Mouse (Mus musculus) intestine, embryonic 14.5 days (tissue): ENCODE measurements around the gene Cd81. TPM values are rescaled to one million over a fixed set of nuclear protein-coding genes. Genes with fewer than 3 reads are reported as not detected.

Experiments
- ATAC-seq: fragments of 200-750 bp; cut with Nextera tagmentation; replicated peaks from 2 replicates; pipeline ENCODE4 v1.8.0; 2017; ENCODE audit warnings: low read depth, moderate number of reproducible peaks, moderate TSS enrichment, moderate library complexity; ENCODE audit not compliant: low FRiP score, low TSS enrichment
- DNase-seq: peaks from one replicate; pipeline ENCODE4 v3.0.0-alpha.2; 2018; ENCODE audit warnings: low spot score
- H3K27ac ChIP-seq: fragments of 300-500 bp; sonication (generic); 2 replicates; pipeline ENCODE4 v1.5.1; 2014; ENCODE audit warnings: low read depth, mild to moderate bottlenecking, control low read depth
- H3K27me3 ChIP-seq: fragments of 300-500 bp; sonication (generic); replicated peaks from 2 replicates; pipeline ENCODE4 v1.6.1; 2014; ENCODE audit warnings: low read length, control low read depth; ENCODE audit not compliant: control insufficient read depth, insufficient read depth
- H3K36me3 ChIP-seq: fragments of 300-500 bp; sonication (generic); 2 replicates; pipeline ENCODE4 v1.6.1; 2014; ENCODE audit warnings: low read length, control low read depth; ENCODE audit not compliant: control insufficient read depth, insufficient read depth
- H3K4me1 ChIP-seq: fragments of 300-500 bp; sonication (generic); replicated peaks from 2 replicates; pipeline ENCODE4 v1.6.1; 2014; ENCODE audit warnings: low read length, control low read depth, mixed read lengths; ENCODE audit not compliant: control insufficient read depth, insufficient read depth
- H3K4me2 ChIP-seq: fragments of 300-500 bp; sonication (generic); 2 replicates; pipeline ENCODE4 v1.6.1; 2014; ENCODE audit warnings: low read length
- H3K4me3 ChIP-seq: fragments of 300-500 bp; sonication (generic); 2 replicates; pipeline ENCODE4 v1.5.1; 2014; ENCODE audit warnings: low read depth, low read length, control low read depth, mixed read lengths
- H3K9ac ChIP-seq: fragments of 300-500 bp; sonication (generic); 2 replicates; pipeline ENCODE4 v1.6.1; 2014; ENCODE audit warnings: mild to moderate bottlenecking, low read length
- H3K9me3 ChIP-seq: fragments of 300-500 bp; sonication (generic); 2 replicates; pipeline ENCODE4 v1.6.1; 2016; ENCODE audit warnings: low read length, control low read depth; ENCODE audit not compliant: control insufficient read depth
- WGBS: fragments of 180-500 bp; shearing (Covaris S2); extraction: QIAGEN DNeasy Blood & Tissue Kit; methylation state at CpG from one replicate; pipeline ENCODE4 v1.1.7; 2014; 5-methylcytosine and 5-hydroxymethylcytosine counted together
- polyA plus RNA-seq: library from polyadenylated mRNA; unstranded; fragments of >200 nt; fragmentation: Nextera tagmentation; extraction: Ambion mirVana; gene quantifications from 2 replicates; pipeline ENCODE4 v1.2.1, GENCODE M21; 2014

Gene Cd81
- polyA plus RNA-seq, 1 experiment from 2014 or later, result 457 TPM

GRCm38 (mm10) chr7:143082024-143082423 is 29.5 kb downstream of the Cd81 start:
- H3K4me2 ChIP-seq, result no peak overlapping the region
- H3K36me3 ChIP-seq, result peaks cover 22% of the 10 kb centered on the region
- 56% methylated on average over 6 of the region's 6 CpGs for WGBS
- H3K4me3 ChIP-seq, result no peak overlapping the region
- ATAC-seq, result no peak
- no peaks in the 10 kb centered on the region for H3K9me3 ChIP-seq
- H3K4me1 ChIP-seq, result 0 out of 2 replicates have a peak, but pooled peaks cover 2% of the 10 kb centered on the region
- no peak for DNase-seq
- H3K27me3 ChIP-seq, result no peaks in the 10 kb centered on the region
- no peak overlapping the region for H3K27ac ChIP-seq
- no peak overlapping the region for H3K9ac ChIP-seq

GRCm38 (mm10) chr7:143083708-143084107 is 31.2 kb downstream of the Cd81 start:
- Histone ChIP-seq H3K9me3 (no peaks in the 10 kb centered on the region), H3K27ac (no peak overlapping the region), H3K4me1 (0 out of 2 replicates have a peak, but pooled peaks cover 2% of the 10 kb centered on the region), H3K4me2 (no peak overlapping the region), H3K9ac (no peak overlapping the region), H3K36me3 (peaks cover 14% of the 10 kb centered on the region), H3K4me3 (no peak overlapping the region), H3K27me3 (no peaks in the 10 kb centered on the region)
- DNase-seq (no peak), ATAC-seq (no peak)
- 68% methylated on average over 2 of the region's 2 CpGs for WGBS

- Histone ChIP-seq H3K4me2 (peak overlapping the region; percentile 55), H3K27me3 (no peaks in the 10 kb centered on the region), H3K4me1 (0 out of 2 replicates have a peak, but pooled peaks cover 2% of the 10 kb centered on the region), H3K9ac (peak overlapping the region; percentile 39; the same call in 1 of the 2 replicates), H3K4me3 (peak overlapping the region; percentile 23), H3K36me3 (peaks cover 14% of the 10 kb centered on the region; the same call in 1 of the 2 replicates), H3K27ac (peak overlapping the region; percentile 87), H3K9me3 (no peaks in the 10 kb centered on the region)
- ATAC-seq (peak; percentile 20; the same call in 1 of the 2 replicates), DNase-seq (peak; percentile 75)
- WGBS, result 38% methylated on average over 2 of the region's 2 CpGs
Measured at GRCm38 (mm10) chr7:143086366-143086765, 33.8 kb downstream of the Cd81 start.

GRCm38 (mm10) chr7:143087070-143087579 is 34.6 kb downstream of the Cd81 start:
- DNase-seq, result peak; percentile 86
- no peaks in the 10 kb centered on the region for H3K9me3 ChIP-seq

GRCm38 (mm10) chr7:143093847-143094246 is 41.3 kb downstream of the Cd81 start:
- H3K36me3 ChIP-seq, result no peaks in the 10 kb centered on the region
- 78% methylated on average over 3 of the region's 3 CpGs for WGBS
- H3K4me3 ChIP-seq, result no peak overlapping the region
- H3K4me2 ChIP-seq, result no peak overlapping the region
- H3K4me1 ChIP-seq, result no peaks in the 10 kb centered on the region
- H3K27ac ChIP-seq, result no peak overlapping the region
- H3K9me3 ChIP-seq, result no peaks in the 10 kb centered on the region
- no peaks in the 10 kb centered on the region for H3K27me3 ChIP-seq
- ATAC-seq, result no peak
- DNase-seq, result no peak
- H3K9ac ChIP-seq, result no peak overlapping the region

More at GRCm38 (mm10) chr7:143087070-143087579, 34.6 kb downstream of the Cd81 start:
- peak overlapping the region; percentile 55 for H3K4me2 ChIP-seq
- peak overlapping the region; percentile 23; the same call in 1 of the 2 replicates for H3K4me3 ChIP-seq
- ATAC-seq, result peak; percentile 88
- H3K27ac ChIP-seq, result peak overlapping the region; percentile 87
- H3K27me3 ChIP-seq, result no peaks in the 10 kb centered on the region
- H3K36me3 ChIP-seq, result peaks cover 11% of the 10 kb centered on the region; the same call in 1 of the 2 replicates
- H3K4me1 ChIP-seq, result 0 out of 2 replicates have a peak, but pooled peaks cover 2% of the 10 kb centered on the region
- H3K9ac ChIP-seq, result peak overlapping the region; percentile 39
- WGBS, result 19% methylated on average over 4 of the region's 4 CpGs

GRCm38 (mm10) chr7:143094592-143095553 is 42.3 kb downstream of the Cd81 start, which contains the start of gene Trpm5:
Gene Trpm5 (minus strand): TSS chr7:143094642.
- H3K27ac ChIP-seq, result no peak within 1 kb of the TSS
- no peak within 1 kb of the TSS for H3K4me3 ChIP-seq
- no peaks in the 10 kb centered on the region for H3K36me3 ChIP-seq
- H3K4me2 ChIP-seq, result no peak within 1 kb of the TSS
- WGBS, result 37% methylated on average over 10 of the region's 10 CpGs
- DNase-seq, result peak; percentile 90
- no peaks in the 10 kb centered on the region for H3K9me3 ChIP-seq
- H3K9ac ChIP-seq, result no peak within 1 kb of the TSS
- ATAC-seq, result peak; percentile 47; the same call in 1 of the 2 replicates
- no peaks in the 10 kb centered on the region for H3K27me3 ChIP-seq
- no peaks in the 10 kb centered on the region for H3K4me1 ChIP-seq

- Histone ChIP-seq H3K36me3 (no peaks in the 10 kb centered on the region), H3K9me3 (no peaks in the 10 kb centered on the region), H3K27ac (no peak overlapping the region), H3K4me1 (no peaks in the 10 kb centered on the region), H3K9ac (no peak overlapping the region), H3K4me3 (no peak overlapping the region), H3K27me3 (no peaks in the 10 kb centered on the region), H3K4me2 (no peak overlapping the region)
- DNase-seq (no peak), ATAC-seq (no peak)
- WGBS, result 65% methylated on average over 1 of the region's 1 CpGs
Measured at GRCm38 (mm10) chr7:143095554-143095907, 43.0 kb downstream of the Cd81 start.

- Histone ChIP-seq H3K27me3 (peaks cover 10% of the 10 kb centered on the region), H3K9me3 (no peaks in the 10 kb centered on the region), H3K27ac (no peak overlapping the region), H3K36me3 (no peaks in the 10 kb centered on the region), H3K4me3 (no peak overlapping the region), H3K9ac (no peak overlapping the region), H3K4me2 (no peak overlapping the region), H3K4me1 (no peaks in the 10 kb centered on the region)
- no peak for ATAC-seq
- no peak for DNase-seq
- 72% methylated on average over 4 of the region's 4 CpGs for WGBS
Measured at GRCm38 (mm10) chr7:143100759-143101158, 48.2 kb downstream of the Cd81 start.
